ENCODE assay signal across 8 mouse cellular contexts in genomic region chr17:32321390-32321734, GRCm38 (mm10). TPM values are rescaled to one million over a fixed set of nuclear protein-coding genes. Genes with fewer than 3 reads are reported as not detected.
DNase-seq lines count a peak whose midpoint lies in the region; ATAC-seq and TF ChIP-seq lines count a peak whose summit lies in the region.

No protein-coding gene starts in this region.

- no peaks in the 10 kb centered on the region for H3K27me3 ChIP-seq in heart, embryonic 14.5 days (ENCODE audit: control insufficient read depth, insufficient read depth, low read length)
- no peaks in the 10 kb centered on the region for H3K27me3 ChIP-seq in Patski
- H3K27me3 ChIP-seq in hindbrain, embryonic 12.5 days, result no peaks in the 10 kb centered on the region
- no peaks in the 10 kb centered on the region for H3K27me3 ChIP-seq in midbrain, embryonic 12.5 days

- 1% methylated on average over 23 of the region's 23 CpGs for WGBS in heart, embryonic 14.5 days
- WGBS in hindbrain, embryonic 12.5 days, result 1% methylated on average over 23 of the region's 23 CpGs
- WGBS in midbrain, embryonic 12.5 days, result under 1% methylated on average over 21 of the region's 23 CpGs

- peak overlapping the region; percentile 94 for H3K4me2 ChIP-seq in heart, embryonic 14.5 days (ENCODE audit: low read length)
- peak overlapping the region; percentile 83 for H3K4me2 ChIP-seq in hindbrain, embryonic 12.5 days (replicated peaks)
- peak overlapping the region; percentile 80 for H3K4me2 ChIP-seq in midbrain, embryonic 12.5 days (replicated peaks)

- TF ChIP-seq CTCF in Patski (IDR thresholded peaks at IDR 0.05), result no peak

- intact Hi-C loops in heart, postnatal 10 days (cut with DNase I), result loop anchor here (10.0 kb wide), 1 partner anchor 1793 kb away; the partner anchor contains the start of gene H2-DMa

- H3K4me1 ChIP-seq in heart, embryonic 14.5 days (ENCODE audit: control insufficient read depth in 2 of 2, insufficient read depth in 2 of 2, low read length in 2 of 2), result peaks cover 3 to 18% of the 10 kb centered on the region in 2 experiments; a peak in 3 of 4 replicates
- H3K4me1 ChIP-seq in hindbrain, embryonic 12.5 days, result peaks cover 24% of the 10 kb centered on the region
- peaks cover 27% of the 10 kb centered on the region for H3K4me1 ChIP-seq in midbrain, embryonic 12.5 days

- H3K9me3 ChIP-seq in heart, embryonic 14.5 days (ENCODE audit: control insufficient read depth, low read length), result no peaks in the 10 kb centered on the region
- H3K9me3 ChIP-seq in hindbrain, embryonic 12.5 days (replicated peaks), result no peaks in the 10 kb centered on the region
- no peaks in the 10 kb centered on the region for H3K9me3 ChIP-seq in midbrain, embryonic 12.5 days

- H3K9ac ChIP-seq in heart, embryonic 14.5 days (ENCODE audit: low read length), result peak overlapping the region; percentile 94
- H3K9ac ChIP-seq in hindbrain, embryonic 12.5 days, result peak overlapping the region; percentile 78
- H3K9ac ChIP-seq in midbrain, embryonic 12.5 days (replicated peaks), result peak overlapping the region; percentile 85

- ATAC-seq in heart, embryonic 14.5 days (ENCODE audit: insufficient number of reproducible peaks, insufficient read depth, low FRiP score, low read depth), result peak; percentile 62
- ATAC-seq in Patski, result peak; percentile 61
- peak; percentile 77 for ATAC-seq in hindbrain, embryonic 12.5 days (ENCODE audit: low FRiP score)
- peak; percentile 69; the same call in 1 of the 2 replicates for ATAC-seq in midbrain, embryonic 12.5 days (ENCODE audit: low FRiP score, low read depth)

- POLR2A ChIA-PET in Patski (lab: Charles Lee), result interaction anchor here (1.7 kb wide), 1 partner anchor 17 kb away, joined by 6 read pairs; no protein-coding TSS in a partner anchor

- in situ Hi-C loops in Patski (cut with MboI; ENCODE audit: low pct_unique_long_range_greater_than_20kb), result no loop called here

- H3K27ac ChIP-seq in heart, embryonic 14.5 days (replicated peaks in 1 of 2; ENCODE audit: control insufficient read depth in 1 of 2, insufficient read depth in 1 of 2, low read depth in 2 of 2, low read length in 2 of 2), result peak overlapping the region; percentile 89 to 92
- peak overlapping the region; percentile 86 for H3K27ac ChIP-seq in hindbrain, embryonic 12.5 days
- H3K27ac ChIP-seq in midbrain, embryonic 12.5 days (replicated peaks), result peak overlapping the region; percentile 96

- H3K4me3 ChIP-seq in heart, embryonic 14.5 days (ENCODE audit: control insufficient read depth in 1 of 2, insufficient read depth in 1 of 2, low read depth in 1 of 2, low read length in 2 of 2), result peak overlapping the region; percentile 74 to 87
- H3K4me3 ChIP-seq in hindbrain, embryonic 12.5 days, result peak overlapping the region; percentile 91
- peak overlapping the region; percentile 81 for H3K4me3 ChIP-seq in midbrain, embryonic 12.5 days

- CTCF ChIA-PET in Patski (lab: Charles Lee), result interaction anchor here (1.1 kb wide), 2 partner anchors 20 to 28 kb away, joined by 3 to 6 read pairs; no protein-coding TSS in a partner anchor

- peaks cover 48% of the 10 kb centered on the region for H3K36me3 ChIP-seq in heart, embryonic 14.5 days (ENCODE audit: control insufficient read depth, insufficient read depth, low read length)
- H3K36me3 ChIP-seq in hindbrain, embryonic 12.5 days, result peaks cover 34% of the 10 kb centered on the region
- peaks cover 35% of the 10 kb centered on the region for H3K36me3 ChIP-seq in midbrain, embryonic 12.5 days

- no peak for DNase-seq in heart, postnatal 10 days
- DNase-seq in Patski (ENCODE audit: low read depth, low spot score), result no peak
- DNase-seq in spleen, postnatal 14 days (ENCODE audit: low spot score in 2 of 2), result no peak
- no peak for DNase-seq in kidney, postnatal 36 days
- DNase-seq in cerebellum, postnatal 36 days, result no peak

RNA-seq across cellular contexts. Expression of gene Akap8, which starts 0.3 kb away (rescaled TPM):
- polyA plus RNA-seq in heart, embryonic 14.5 days (2014; fragmentation: Nextera tagmentation; extraction: Ambion mirVana), result 33.0 and 34.9 TPM in 2 replicates
- total RNA-seq in heart, postnatal 10 days (2021), result 10 to 100 TPM; 62.0 to 72.8 TPM
- polyA plus RNA-seq in Patski (2021), result 101 TPM
- polyA plus RNA-seq in hindbrain, embryonic 12.5 days (2016; fragmentation: Nextera tagmentation; extraction: Ambion mirVana), result 131 TPM in 2 replicates
- 140 and 151 TPM in 2 replicates for polyA plus RNA-seq in midbrain, embryonic 12.5 days (2016; fragmentation: Nextera tagmentation; extraction: Ambion mirVana)

RNA-seq across cellular contexts. Expression of gene Akap8l, which starts 29.0 kb away (rescaled TPM):
- 83.5 and 84.1 TPM in 2 replicates for polyA plus RNA-seq in heart, embryonic 14.5 days (2014; fragmentation: Nextera tagmentation; extraction: Ambion mirVana)
- 10 to 100 TPM; 46.6 to 51.8 TPM for total RNA-seq in heart, postnatal 10 days (2021)
- 93.1 TPM for polyA plus RNA-seq in Patski (2021)
- polyA plus RNA-seq in hindbrain, embryonic 12.5 days (2016; fragmentation: Nextera tagmentation; extraction: Ambion mirVana), result 134 and 138 TPM in 2 replicates
- polyA plus RNA-seq in midbrain, embryonic 12.5 days (2016; fragmentation: Nextera tagmentation; extraction: Ambion mirVana), result 131 and 133 TPM in 2 replicates

RNA-seq across cellular contexts. Expression of gene Brd4, which starts 36.8 kb away (rescaled TPM):
- 54.7 and 57.0 TPM in 2 replicates for polyA plus RNA-seq in heart, embryonic 14.5 days (2014; fragmentation: Nextera tagmentation; extraction: Ambion mirVana)
- total RNA-seq in heart, postnatal 10 days (2021), result 10 to 100 TPM; 75.4 to 77.0 TPM
- 102 TPM for polyA plus RNA-seq in Patski (2021)
- polyA plus RNA-seq in hindbrain, embryonic 12.5 days (2016; fragmentation: Nextera tagmentation; extraction: Ambion mirVana), result 108 and 112 TPM in 2 replicates
- 108 and 116 TPM in 2 replicates for polyA plus RNA-seq in midbrain, embryonic 12.5 days (2016; fragmentation: Nextera tagmentation; extraction: Ambion mirVana)
